Mouse (Mus musculus) cortical plate, adult 2 months (tissue): Measurements from ENCODE around the gene Nkx1-2.

Experiments used
- CTCF ChIP-seq: fragments of 200-500 bp; IDR thresholded peaks from 2 replicates; pipeline ENCODE4 v1.5.1; 2011; ENCODE audit warnings: mild to moderate bottlenecking, control low read depth, low read length; ENCODE audit not compliant: insufficient read depth; ENCODE audit errors: extremely low read depth
- POLR2A ChIP-seq: fragments of 200-500 bp; IDR thresholded peaks from 2 replicates; pipeline ENCODE4 v1.6.1; 2011; ENCODE audit warnings: mild to moderate bottlenecking, low read length, control low read depth; ENCODE audit not compliant: insufficient read depth; ENCODE audit errors: extremely low read depth

- TF ChIP-seq POLR2A: no peak
- no peak for TF ChIP-seq CTCF
Observed at GRCm38 (mm10) chr7:132619975-132620918, 20.8 kb upstream of the Nkx1-2 start.
